Mouse (Mus musculus) ovary, postnatal 36 days (tissue): ENCODE results near the gene Dag1.
"Not testable (repeated sequence)": the region's sequence is repeated elsewhere in the genome, so short reads cannot be mapped to it uniquely, and the experiment has no call there.

Source experiments
- DNase-seq: peaks from one replicate; pipeline ENCODE4 v3.0.0; 2022; ENCODE audit warnings: low spot score, mixed read lengths

Dag1 gene

GRCm38 (mm10) chr9:108223633-108224032 is 40.1 kb downstream of the Dag1 start:
- DNase-seq, result no peak

- no peak for DNase-seq
Measured at GRCm38 (mm10) chr9:108221566-108221965, 42.2 kb downstream of the Dag1 start.

GRCm38 (mm10) chr9:108220380-108220774 is 43.4 kb downstream of the Dag1 start:
- DNase-seq, result no peak

GRCm38 (mm10) chr9:108219766-108220379 is 43.9 kb downstream of the Dag1 start:
- DNase-seq, result no peak

GRCm38 (mm10) chr9:108217936-108218543 is 45.7 kb downstream of the Dag1 start:
- no peak for DNase-seq

- DNase-seq, result no peak
Measured at GRCm38 (mm10) chr9:108217406-108217805, 46.4 kb downstream of the Dag1 start.

GRCm38 (mm10) chr9:108213105-108213504 is 50.7 kb downstream of the Dag1 start:
- DNase-seq, result no peak

- no peak for DNase-seq
Measured at GRCm38 (mm10) chr9:108212426-108212825, 51.3 kb downstream of the Dag1 start.

GRCm38 (mm10) chr9:108205571-108205901 is 58.2 kb downstream of the Dag1 start:
- DNase-seq, result no peak

GRCm38 (mm10) chr9:108204884-108205570 is 58.7 kb downstream of the Dag1 start:
- no peak for DNase-seq

- DNase-seq, result peak; percentile 55
Measured at GRCm38 (mm10) chr9:108203015-108203414, 60.7 kb downstream of the Dag1 start.

- DNase-seq, result no peak
Measured at GRCm38 (mm10) chr9:108202169-108202568, 61.6 kb downstream of the Dag1 start.

- peak; percentile 90 for DNase-seq
Measured at GRCm38 (mm10) chr9:108201160-108201559, 62.6 kb downstream of the Dag1 start.

GRCm38 (mm10) chr9:108198621-108199020 is 65.1 kb downstream of the Dag1 start:
- DNase-seq, result no peak

GRCm38 (mm10) chr9:108196920-108197677 is 66.7 kb downstream of the Dag1 start:
- DNase-seq, result peak; percentile 57

- DNase-seq, result not testable (repeated sequence)
Measured at GRCm38 (mm10) chr9:108196222-108196621, 67.5 kb downstream of the Dag1 start.

- peak; percentile 78 for DNase-seq
Measured at GRCm38 (mm10) chr9:108189787-108190679, 73.7 kb downstream of the Dag1 start, which contains the start of gene Bsn. TSS of gene Bsn (minus strand) at chr9:108190384.

GRCm38 (mm10) chr9:108189488-108189786 is 74.3 kb downstream of the Dag1 start:
- no peak for DNase-seq

- DNase-seq, result no peak
Measured at GRCm38 (mm10) chr9:108189023-108189422, 74.7 kb downstream of the Dag1 start.

- no peak for DNase-seq
Measured at GRCm38 (mm10) chr9:108188511-108188910, 75.2 kb downstream of the Dag1 start.

GRCm38 (mm10) chr9:108187616-108188015 is 76.1 kb downstream of the Dag1 start:
- DNase-seq, result no peak

GRCm38 (mm10) chr9:108185786-108186185 is 78.0 kb downstream of the Dag1 start:
- no peak for DNase-seq
